Mouse (Mus musculus) lung, postnatal 0 days (tissue): ENCODE data around the gene Tyw3. TPM values are rescaled to one million over a fixed set of nuclear protein-coding genes. Genes with fewer than 3 reads are reported as not detected.

Experiments
- ATAC-seq: fragments of 200-750 bp; cut with Nextera tagmentation; 2 replicates; pipeline ENCODE4 v1.8.0; 2017; ENCODE audit warnings: moderate library complexity
- DNase-seq: peaks from one replicate; pipeline ENCODE4 v3.0.0-alpha.2; 2016; ENCODE audit warnings: low spot score
- H3K27ac ChIP-seq: fragments of 300-500 bp; sonication (generic); 2 replicates; pipeline ENCODE4 v1.5.1; 2014; ENCODE audit warnings: antibody characterized with exemption, mild to moderate bottlenecking, low read length, mixed read lengths
- H3K27me3 ChIP-seq: fragments of 300-500 bp; sonication (generic); replicated peaks from 2 replicates; pipeline ENCODE4 v1.6.1; 2014; ENCODE audit warnings: low read length, mixed read lengths; ENCODE audit not compliant: insufficient read depth
- H3K36me3 ChIP-seq: fragments of 300-500 bp; sonication (generic); 2 replicates; pipeline ENCODE4 v1.6.1; 2014; ENCODE audit warnings: low read length, mixed read lengths; ENCODE audit not compliant: insufficient read depth
- H3K4me1 ChIP-seq: fragments of 300-500 bp; sonication (generic); 2 replicates; pipeline ENCODE4 v1.6.1; 2014; ENCODE audit warnings: antibody characterized with exemption, low read depth, low read length, mixed read lengths; ENCODE audit not compliant: insufficient read depth
- H3K4me2 ChIP-seq: fragments of 300-500 bp; sonication (generic); replicated peaks from 2 replicates; pipeline ENCODE4 v1.6.1; 2014; ENCODE audit warnings: low read depth, mild to moderate bottlenecking, low read length, moderate library complexity, mixed read lengths
- H3K4me3 ChIP-seq: fragments of 300-500 bp; sonication (generic); 2 replicates; pipeline ENCODE4 v1.5.1; 2014; ENCODE audit warnings: low read depth, low read length
- H3K9ac ChIP-seq: fragments of 300-500 bp; sonication (generic); replicated peaks from 2 replicates; pipeline ENCODE4 v1.6.1; 2014; ENCODE audit warnings: low read depth, mild to moderate bottlenecking
- H3K9me3 ChIP-seq: fragments of 300-500 bp; sonication (generic); 2 replicates; pipeline ENCODE4 v1.6.1; 2016; ENCODE audit warnings: low read length, mixed read lengths
- CTCF ChIP-seq: IDR thresholded peaks from 2 replicates; pipeline ENCODE4 v1.5.1; 2016; ENCODE audit warnings: antibody characterized with exemption, mild to moderate bottlenecking
- EP300 ChIP-seq: IDR thresholded peaks from 2 replicates; pipeline ENCODE4 v1.6.1; 2016; ENCODE audit warnings: antibody characterized with exemption, mild to moderate bottlenecking, control low read depth
- WGBS: fragments of 180-500 bp; shearing (Covaris S2); extraction: QIAGEN DNeasy Blood & Tissue Kit; methylation state at CpG from one replicate; pipeline ENCODE4 v1.1.7; 2014; 5-methylcytosine and 5-hydroxymethylcytosine counted together
- polyA plus RNA-seq: library from polyadenylated mRNA; unstranded; fragments of >200 nt; fragmentation: Nextera tagmentation; extraction: Ambion mirVana; gene quantifications from 2 replicates; pipeline ENCODE4 v1.2.1, GENCODE M21; 2015

The Tyw3 gene
- polyA plus RNA-seq, 1 experiment from 2014 or later: 4.4 TPM

- Histone ChIP-seq H3K36me3 (no peaks in the 10 kb centered on the region; the same call in 1 of the 2 replicates), H3K9me3 (no peaks in the 10 kb centered on the region), H3K4me2 (no peak overlapping the region), H3K27ac (no peak overlapping the region), H3K9ac (no peak overlapping the region), H3K4me3 (no peak overlapping the region), H3K27me3 (no peaks in the 10 kb centered on the region), H3K4me1 (no peaks in the 10 kb centered on the region)
- 80% methylated on average over 3 of the region's 3 CpGs for WGBS
- DNase-seq: peak; percentile 7
- ATAC-seq: no peak; the same call in 1 of the 2 replicates
- TF ChIP-seq EP300 (no peak), CTCF (no peak)
These were observed 15.0 kb upstream of the Tyw3 start for GRCm38 (mm10) chr3:154611888-154612287.

- Histone ChIP-seq H3K4me2 (no peak overlapping the region), H3K4me3 (no peak overlapping the region), H3K9ac (no peak overlapping the region), H3K4me1 (no peaks in the 10 kb centered on the region), H3K27ac (no peak overlapping the region), H3K27me3 (no peaks in the 10 kb centered on the region), H3K36me3 (no peaks in the 10 kb centered on the region; the same call in 1 of the 2 replicates), H3K9me3 (no peaks in the 10 kb centered on the region)
- ATAC-seq (no peak), DNase-seq (no peak)
- WGBS: 69% methylated on average over 1 of the region's 1 CpGs
- TF ChIP-seq EP300 (no peak), CTCF (no peak)
These were observed 11.0 kb upstream of the Tyw3 start for GRCm38 (mm10) chr3:154607896-154608295.

- TF ChIP-seq CTCF (no peak), EP300 (no peak)
- no peak for DNase-seq
- Histone ChIP-seq H3K9ac (no peak overlapping the region), H3K27me3 (no peaks in the 10 kb centered on the region), H3K4me2 (no peak overlapping the region), H3K36me3 (no peaks in the 10 kb centered on the region), H3K9me3 (no peaks in the 10 kb centered on the region), H3K4me1 (no peaks in the 10 kb centered on the region), H3K27ac (no peak overlapping the region), H3K4me3 (no peak overlapping the region)
- ATAC-seq: no peak
- WGBS: 51% methylated on average over 5 of the region's 5 CpGs
These were observed 8.0 kb upstream of the Tyw3 start for GRCm38 (mm10) chr3:154604871-154605270.

- Histone ChIP-seq H3K9me3 (no peaks in the 10 kb centered on the region), H3K36me3 (no peaks in the 10 kb centered on the region), H3K4me2 (no peak overlapping the region), H3K27me3 (no peaks in the 10 kb centered on the region), H3K4me3 (no peak overlapping the region), H3K4me1 (peaks cover 6% of the 10 kb centered on the region; the same call in 1 of the 2 replicates), H3K9ac (no peak overlapping the region), H3K27ac (no peak overlapping the region)
- DNase-seq: no peak
- TF ChIP-seq CTCF (no peak), EP300 (no peak)
- ATAC-seq: no peak
These were observed 5.2 kb upstream of the Tyw3 start for GRCm38 (mm10) chr3:154602141-154602540.

- no peaks in the 10 kb centered on the region for H3K9me3 ChIP-seq
- H3K36me3 ChIP-seq: no peaks in the 10 kb centered on the region
- H3K4me3 ChIP-seq: peak overlapping the region; percentile 98
- H3K27me3 ChIP-seq: no peaks in the 10 kb centered on the region
- DNase-seq (no peak), ATAC-seq (no peak)
- peak overlapping the region; percentile 77; the same call in 1 of the 2 replicates for H3K9ac ChIP-seq
- 25% methylated on average over 7 of the region's 7 CpGs for WGBS
- H3K4me2 ChIP-seq: peak overlapping the region; percentile 65
- TF ChIP-seq CTCF: no peak
- TF ChIP-seq EP300: no peak
- no peak overlapping the region for H3K27ac ChIP-seq
- peaks cover 6% of the 10 kb centered on the region; the same call in 1 of the 2 replicates for H3K4me1 ChIP-seq
These were observed 657 bp upstream of the Tyw3 start for GRCm38 (mm10) chr3:154597561-154597960.

- Histone ChIP-seq H3K27me3 (no peaks in the 10 kb centered on the region), H3K27ac (peak within 1 kb of the TSS; percentile 92), H3K4me1 (peaks cover 6% of the 10 kb centered on the region; the same call in 1 of the 2 replicates), H3K9me3 (no peaks in the 10 kb centered on the region), H3K4me3 (peak within 1 kb of the TSS; percentile 98), H3K36me3 (no peaks in the 10 kb centered on the region), H3K4me2 (peak within 1 kb of the TSS; percentile 65), H3K9ac (peak within 1 kb of the TSS; percentile 77)
- DNase-seq: peak; percentile 89
- ATAC-seq: peak; percentile 91
- TF ChIP-seq CTCF: peak; percentile 90
- TF ChIP-seq EP300: no peak
- WGBS: 0% methylated on average over 25 of the region's 25 CpGs
These were observed 393 bp downstream of the Tyw3 start, which contains the start of gene Cryz for GRCm38 (mm10) chr3:154596488-154596933. Gene Cryz, plus strand, starts transcription at chr3:154596711.
